Mouse (Mus musculus) liver, postnatal 0 days (tissue): Measurements from ENCODE around the gene Bcap31. TPM values are rescaled to one million over a fixed set of nuclear protein-coding genes. Genes with fewer than 3 reads are reported as not detected.

Source experiments
- ATAC-seq: fragments of 200-750 bp; cut with Nextera tagmentation; 2 replicates; pipeline ENCODE4 v1.8.0; 2017; ENCODE audit warnings: mild to moderate bottlenecking, moderate library complexity
- DNase-seq: peaks from one replicate; pipeline ENCODE4 v3.0.0-alpha.2; 2016
- H3K27ac ChIP-seq: fragments of 300-500 bp; sonication (generic); 2 replicates; pipeline ENCODE4 v1.5.1; 2014; ENCODE audit warnings: antibody characterized with exemption, moderate library complexity, mild to moderate bottlenecking, low read depth
- H3K27me3 ChIP-seq: fragments of 300-500 bp; sonication (generic); 2 replicates; pipeline ENCODE4 v1.6.1; 2014; ENCODE audit warnings: low read length, control low read depth, mixed read lengths; ENCODE audit not compliant: insufficient read depth
- H3K36me3 ChIP-seq: fragments of 300-500 bp; sonication (generic); replicated peaks from 2 replicates; pipeline ENCODE4 v1.6.1; 2014; ENCODE audit warnings: mild to moderate bottlenecking, control low read depth, low read length, moderate library complexity, mixed read lengths; ENCODE audit not compliant: insufficient read depth
- H3K4me1 ChIP-seq: fragments of 300-500 bp; sonication (generic); 2 replicates; pipeline ENCODE4 v1.6.1; 2014; ENCODE audit warnings: antibody characterized with exemption, mild to moderate bottlenecking, control low read depth; ENCODE audit not compliant: insufficient read depth
- H3K4me2 ChIP-seq: fragments of 300-500 bp; sonication (generic); 2 replicates; pipeline ENCODE4 v1.6.1; 2014; ENCODE audit warnings: low read depth, mild to moderate bottlenecking, low read length, moderate library complexity, mixed read lengths
- H3K4me3 ChIP-seq: fragments of 300-500 bp; sonication (generic); 2 replicates; pipeline ENCODE4 v1.5.1; 2014; ENCODE audit warnings: low read depth, low read length
- H3K9ac ChIP-seq: fragments of 300-500 bp; sonication (generic); replicated peaks from 2 replicates; pipeline ENCODE4 v1.6.1; 2014; ENCODE audit warnings: mild to moderate bottlenecking, moderate library complexity
- H3K9me3 ChIP-seq: fragments of 300-500 bp; sonication (generic); 2 replicates; pipeline ENCODE4 v1.6.1; 2016; ENCODE audit warnings: mild to moderate bottlenecking, control low read depth, low read length, mixed read lengths
- CTCF ChIP-seq: sonication (generic); IDR thresholded peaks from 2 replicates; pipeline ENCODE4 v1.5.1; 2016; ENCODE audit warnings: antibody characterized with exemption, low read depth
- EP300 ChIP-seq: IDR thresholded peaks from 2 replicates; pipeline ENCODE4 v1.6.1; 2016; ENCODE audit warnings: antibody characterized with exemption, low read depth, mild to moderate bottlenecking
- WGBS: fragments of 180-500 bp; shearing (Covaris S2); extraction: QIAGEN DNeasy Blood & Tissue Kit; methylation state at CpG from one replicate; pipeline ENCODE4 v1.1.7; 2014; ENCODE audit not compliant: insufficient replicate concordance; 5-methylcytosine and 5-hydroxymethylcytosine counted together
- polyA plus RNA-seq: library from polyadenylated mRNA; unstranded; fragments of >200 nt; fragmentation: Nextera tagmentation; extraction: Ambion mirVana; gene quantifications from 2 replicates; pipeline ENCODE4 v1.2.1, GENCODE M21; 2015

Bcap31 gene
- polyA plus RNA-seq, 1 experiment from 2014 or later, result 143 TPM

GRCm38 (mm10) chrX:73659575-73660283, 56.2 kb downstream of the Bcap31 start, which contains the start of gene Pnck:
Gene Pnck, minus strand, starts transcription at chrX:73660117.
- ATAC-seq (peak; percentile 19; the same call in 1 of the 2 replicates), DNase-seq (no peak)
- 19% methylated on average over 28 of the region's 57 CpGs for WGBS
- H3K4me1 ChIP-seq, result no peaks in the 10 kb centered on the region
- H3K9ac ChIP-seq, result no peak within 1 kb of the TSS
- no peaks in the 10 kb centered on the region for H3K9me3 ChIP-seq
- H3K27me3 ChIP-seq, result no peaks in the 10 kb centered on the region
- H3K36me3 ChIP-seq, result no peaks in the 10 kb centered on the region
- peak within 1 kb of the TSS; percentile 72 for H3K4me2 ChIP-seq
- peak within 1 kb of the TSS; percentile 29 for H3K4me3 ChIP-seq
- no peak within 1 kb of the TSS for H3K27ac ChIP-seq
- TF ChIP-seq CTCF (no peak), EP300 (no peak)

GRCm38 (mm10) chrX:73658936-73659574, 56.9 kb downstream of the Bcap31 start:
- ATAC-seq (no peak), DNase-seq (no peak)
- no peak overlapping the region for H3K9ac ChIP-seq
- H3K4me3 ChIP-seq, result no peak overlapping the region
- H3K4me2 ChIP-seq, result no peak overlapping the region; the same call in 1 of the 2 replicates
- no peak overlapping the region for H3K27ac ChIP-seq
- 70% methylated on average over 12 of the region's 13 CpGs for WGBS
- H3K27me3 ChIP-seq, result no peaks in the 10 kb centered on the region
- TF ChIP-seq CTCF, result no peak
- TF ChIP-seq EP300, result no peak
- no peaks in the 10 kb centered on the region for H3K36me3 ChIP-seq
- H3K4me1 ChIP-seq, result no peaks in the 10 kb centered on the region
- H3K9me3 ChIP-seq, result no peaks in the 10 kb centered on the region

- Histone ChIP-seq H3K27me3 (no peaks in the 10 kb centered on the region), H3K4me1 (no peaks in the 10 kb centered on the region), H3K4me2 (no peak overlapping the region), H3K36me3 (no peaks in the 10 kb centered on the region), H3K4me3 (no peak overlapping the region), H3K27ac (no peak overlapping the region), H3K9me3 (no peaks in the 10 kb centered on the region), H3K9ac (no peak overlapping the region)
- WGBS, result 46% methylated on average over 7 of the region's 7 CpGs
- ATAC-seq (no peak), DNase-seq (no peak)
- TF ChIP-seq CTCF (no peak), EP300 (no peak)
These were observed 57.6 kb downstream of the Bcap31 start for GRCm38 (mm10) chrX:73658391-73658790.

GRCm38 (mm10) chrX:73655529-73655928, 60.4 kb downstream of the Bcap31 start:
- no peaks in the 10 kb centered on the region for H3K36me3 ChIP-seq
- 49% methylated on average over 3 of the region's 3 CpGs for WGBS
- H3K4me1 ChIP-seq, result no peaks in the 10 kb centered on the region
- ATAC-seq, result no peak
- H3K9me3 ChIP-seq, result no peaks in the 10 kb centered on the region
- no peaks in the 10 kb centered on the region for H3K27me3 ChIP-seq
- H3K4me3 ChIP-seq, result no peak overlapping the region
- H3K27ac ChIP-seq, result no peak overlapping the region
- H3K4me2 ChIP-seq, result no peak overlapping the region
- TF ChIP-seq CTCF (peak; percentile 63), EP300 (no peak)
- H3K9ac ChIP-seq, result no peak overlapping the region
- peak; percentile 52 for DNase-seq

GRCm38 (mm10) chrX:73654177-73654576, 61.8 kb downstream of the Bcap31 start:
- WGBS, result 22% methylated on average over 6 of the region's 6 CpGs
- DNase-seq, result peak; percentile 77
- H3K9me3 ChIP-seq, result no peaks in the 10 kb centered on the region
- peak overlapping the region; percentile 36; the same call in 1 of the 2 replicates for H3K4me2 ChIP-seq
- TF ChIP-seq EP300 (no peak), CTCF (peak; percentile 96)
- H3K4me3 ChIP-seq, result no peak overlapping the region
- ATAC-seq, result peak; percentile 79
- H3K27ac ChIP-seq, result 0 out of 2 replicates have a peak overlapping the region, but pooled peaks have one; percentile 18
- no peak overlapping the region for H3K9ac ChIP-seq
- H3K36me3 ChIP-seq, result no peaks in the 10 kb centered on the region
- no peaks in the 10 kb centered on the region for H3K27me3 ChIP-seq
- H3K4me1 ChIP-seq, result no peaks in the 10 kb centered on the region

GRCm38 (mm10) chrX:73653392-73653791, 62.6 kb downstream of the Bcap31 start:
- ATAC-seq (peak; percentile 76), DNase-seq (no peak)
- H3K9ac ChIP-seq, result no peak overlapping the region
- 0 out of 2 replicates have a peak overlapping the region, but pooled peaks have one; percentile 18 for H3K27ac ChIP-seq
- WGBS, result 68% methylated on average over 6 of the region's 6 CpGs
- no peaks in the 10 kb centered on the region for H3K4me1 ChIP-seq
- no peak overlapping the region for H3K4me2 ChIP-seq
- H3K9me3 ChIP-seq, result no peaks in the 10 kb centered on the region
- no peaks in the 10 kb centered on the region for H3K27me3 ChIP-seq
- no peak overlapping the region for H3K4me3 ChIP-seq
- no peaks in the 10 kb centered on the region for H3K36me3 ChIP-seq
- TF ChIP-seq EP300, result no peak
- TF ChIP-seq CTCF, result no peak
